Mouse (Mus musculus) megakaryocyte, embryonic 14.5 days (primary cell): ENCODE measurements around the gene Tmie.

Experiments used
- FLI1 ChIP-seq: IDR thresholded peaks from 2 replicates; pipeline ENCODE4 v1.6.1; 2012; ENCODE audit warnings: low read length, inconsistent platforms, mixed read lengths
- GATA1 ChIP-seq: IDR thresholded peaks from 3 replicates; pipeline ENCODE4 v1.6.1; 2012; ENCODE audit warnings: mixed read lengths, low read length, inconsistent platforms, borderline replicate concordance

- TF ChIP-seq GATA1 (no peak), FLI1 (no peak)
Observed at GRCm38 (mm10) chr9:110855903-110856302, 24.0 kb downstream of the Tmie start.
